Mouse (Mus musculus) hindbrain, embryonic 16.5 days (tissue): ENCODE measurements around the gene Hspbap1. TPM values are rescaled to one million over a fixed set of nuclear protein-coding genes. Genes with fewer than 3 reads are reported as not detected.

ENCODE experiments used
- ATAC-seq: fragments of 200-750 bp; cut with Nextera tagmentation; 2 replicates; pipeline ENCODE4 v1.8.0; 2017; ENCODE audit warnings: moderate TSS enrichment, moderate library complexity
- H3K27ac ChIP-seq: fragments of 300-500 bp; sonication (generic); 2 replicates; pipeline ENCODE4 v1.5.1; 2014; ENCODE audit warnings: low read depth, mild to moderate bottlenecking, control low read depth, low read length, moderate library complexity
- H3K27me3 ChIP-seq: fragments of 300-500 bp; sonication (generic); replicated peaks from 2 replicates; pipeline ENCODE4 v1.6.1; 2014; ENCODE audit warnings: low read length; ENCODE audit not compliant: control insufficient read depth, insufficient read depth
- H3K36me3 ChIP-seq: fragments of 300-500 bp; sonication (generic); 2 replicates; pipeline ENCODE4 v1.6.1; 2014; ENCODE audit warnings: mild to moderate bottlenecking, low read length, moderate library complexity, mixed read lengths; ENCODE audit not compliant: control insufficient read depth, insufficient read depth
- H3K4me1 ChIP-seq: fragments of 300-500 bp; sonication (generic); 2 replicates; pipeline ENCODE4 v1.6.1; 2014; ENCODE audit warnings: low read depth, low read length; ENCODE audit not compliant: control insufficient read depth, insufficient read depth
- H3K4me2 ChIP-seq: fragments of 300-500 bp; sonication (generic); 2 replicates; pipeline ENCODE4 v1.6.1; 2014; ENCODE audit warnings: mild to moderate bottlenecking, low read length, control low read depth, moderate library complexity
- H3K4me3 ChIP-seq: fragments of 300-500 bp; sonication (generic); 2 replicates; pipeline ENCODE4 v1.5.1; 2014; ENCODE audit warnings: mild to moderate bottlenecking, low read length, control low read depth, moderate library complexity
- H3K9ac ChIP-seq: fragments of 300-500 bp; sonication (generic); 2 replicates; pipeline ENCODE4 v1.6.1; 2014; ENCODE audit warnings: low read depth, mild to moderate bottlenecking, control low read depth, low read length, moderate library complexity
- H3K9me3 ChIP-seq: fragments of 300-500 bp; sonication (generic); 2 replicates; pipeline ENCODE4 v1.6.1; 2014; ENCODE audit warnings: mild to moderate bottlenecking, low read length, moderate library complexity; ENCODE audit not compliant: control insufficient read depth
- WGBS: fragments of 180-500 bp; shearing (Covaris S2); extraction: QIAGEN DNeasy Blood & Tissue Kit; methylation state at CpG from one replicate; pipeline ENCODE4 v1.1.7; 2014; 5-methylcytosine and 5-hydroxymethylcytosine counted together
- polyA plus RNA-seq: library from polyadenylated mRNA; unstranded; fragments of >200 nt; fragmentation: Nextera tagmentation; extraction: Ambion mirVana; gene quantifications from 2 replicates; pipeline ENCODE4 v1.2.1, GENCODE M21; 2015

The Hspbap1 gene
- polyA plus RNA-seq, 1 experiment from 2014 or later: 12.7 TPM

DNA sequence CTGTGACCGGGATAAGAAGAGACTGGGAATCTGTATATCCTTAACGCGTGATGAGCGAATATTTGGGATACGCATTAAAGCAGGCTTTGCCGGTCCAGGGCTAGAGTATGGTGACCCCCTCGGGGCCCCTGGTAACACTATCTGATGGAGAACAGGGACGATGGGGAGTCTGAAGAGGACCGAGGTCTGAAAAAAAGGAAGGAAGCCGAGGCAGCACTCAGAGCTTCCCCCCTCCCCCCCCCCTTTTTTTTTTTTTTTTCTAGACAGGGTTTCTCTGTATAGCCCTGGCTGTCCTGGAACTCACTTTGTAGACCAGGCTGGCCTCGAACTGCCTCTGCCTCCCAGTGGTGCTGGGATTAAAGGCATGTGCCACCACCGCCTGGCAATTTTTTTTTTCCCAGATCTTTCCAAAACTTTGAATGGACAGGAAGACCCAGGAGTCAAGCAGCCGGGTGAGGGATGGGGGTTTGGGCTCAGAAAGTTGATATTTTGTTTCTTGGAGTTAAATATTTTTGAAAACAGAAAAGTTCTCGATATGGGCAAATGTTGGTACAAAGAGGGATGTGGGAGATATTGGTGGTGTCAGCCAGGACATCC is 102.3 kb downstream of the Hspbap1 start:
- Histone ChIP-seq H3K36me3 (no peaks in the 10 kb centered on the region), H3K27me3 (peaks cover 7% of the 10 kb centered on the region), H3K4me1 (peaks cover 3% of the 10 kb centered on the region), H3K9me3 (no peaks in the 10 kb centered on the region), H3K27ac (no peak overlapping the region), H3K4me2 (no peak overlapping the region), H3K4me3 (no peak overlapping the region), H3K9ac (no peak overlapping the region)
- WGBS: 43% methylated on average over 14 of the region's 14 CpGs
- ATAC-seq: no peak

DNA sequence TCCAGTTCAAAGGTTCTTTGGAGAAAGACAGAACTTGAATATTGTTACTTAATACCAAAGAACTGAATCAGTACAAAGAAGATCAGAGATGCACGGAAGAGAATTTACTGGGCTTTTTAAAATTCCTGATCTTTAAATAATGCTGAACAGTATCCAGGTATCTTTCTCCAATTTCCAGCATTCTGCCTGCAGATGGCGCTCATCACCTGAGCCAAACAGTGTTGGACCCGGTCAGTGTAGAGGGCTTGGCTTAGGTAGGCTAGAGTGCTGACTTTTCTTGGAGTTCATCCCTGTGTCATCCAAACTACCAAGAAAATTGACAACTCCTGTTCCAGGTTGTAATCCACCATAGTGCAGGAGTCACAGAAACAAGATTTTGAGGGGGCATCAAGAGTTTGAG is 104.2 kb downstream of the Hspbap1 start:
- WGBS: 38% methylated on average over 3 of the region's 3 CpGs
- Histone ChIP-seq H3K36me3 (no peaks in the 10 kb centered on the region), H3K9ac (no peak overlapping the region), H3K4me2 (no peak overlapping the region), H3K9me3 (no peaks in the 10 kb centered on the region), H3K27me3 (peaks cover 7% of the 10 kb centered on the region), H3K27ac (no peak overlapping the region), H3K4me1 (peaks cover 3% of the 10 kb centered on the region), H3K4me3 (no peak overlapping the region)
- ATAC-seq: no peak

Other genes with a start within 250 kb of the Hspbap1 start
- 15.1 and 18.3 TPM in 2 replicates for gene Sema5b, start 229.2 kb upstream of the Hspbap1 start, polyA plus RNA-seq
- gene Dirc2, start 1.0 kb upstream of the Hspbap1 start, polyA plus RNA-seq: 31.9 and 34.1 TPM in 2 replicates
- gene Parp14, start 101.2 kb downstream of the Hspbap1 start, polyA plus RNA-seq: 0.34 and 0.53 TPM in 2 replicates
- gene Parp9, start 168.1 kb downstream of the Hspbap1 start, polyA plus RNA-seq: 1.8 and 2.2 TPM in 2 replicates
- gene Dtx3l, start 168.8 kb downstream of the Hspbap1 start, polyA plus RNA-seq: 1.4 and 1.5 TPM in 2 replicates
- gene Kpna1, start 208.4 kb downstream of the Hspbap1 start, polyA plus RNA-seq: 64.3 and 80.6 TPM in 2 replicates